In the genomic region with DNA sequence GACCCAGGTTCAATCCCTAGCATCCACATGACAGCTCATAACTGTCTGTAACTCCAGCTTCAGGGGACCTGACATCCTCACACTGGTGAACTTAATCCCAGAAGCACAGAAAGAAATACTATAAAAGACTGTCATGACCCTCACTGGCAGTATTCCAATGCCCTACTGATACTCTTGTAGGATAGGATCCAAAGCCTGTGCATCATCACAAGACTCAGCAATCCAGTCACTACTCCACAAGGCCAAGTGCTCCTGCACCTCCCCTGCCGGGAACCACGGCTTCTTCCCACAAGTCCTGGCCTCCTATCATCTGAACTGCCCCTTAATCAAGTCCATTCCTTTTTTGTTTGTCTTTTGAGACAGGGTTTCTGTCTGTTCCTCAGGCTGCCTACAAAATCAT, we compare ENCODE assay signal across 22 mouse cellular contexts. TPM values are rescaled to one million over a fixed set of nuclear protein-coding genes. Genes with fewer than 3 reads are reported as not detected.
DNase-seq lines count a peak whose midpoint lies in the region; ATAC-seq lines count a peak whose summit lies in the region.
"Had no signal": no experiment of that assay in that cellular context is flagged by ENCODE, and none has a peak within 500 bp of the region (broad histone marks: within the 10 kb centered on the region; RNA-seq: fewer than 3 reads in every experiment).

No protein-coding gene starts in this region.

- H3K36me3 ChIP-seq in liver, embryonic 12.5 days, result peaks cover 68% of the 10 kb centered on the region

- no peak for DNase-seq in liver
- peak; percentile 68 for DNase-seq in 3T3-L1 (ENCODE audit: low read depth, low spot score)
- DNase-seq in Muller cell, postnatal 12 days (ENCODE audit: inconsistent ontology term), result peak; percentile 52
- peak; percentile 41 to 59 for DNase-seq in adrenal gland, postnatal 36 days
- no peak for DNase-seq in testis, postnatal 10 days (ENCODE audit: low spot score)
- DNase-seq in right cerebral cortex, adult 2 months (ENCODE audit: low spot score in 2 of 2), result no peak
- DNase-seq: cerebellum, adult 11 months; cerebellum, adult 9-11 months; forebrain, postnatal 0 days; heart, postnatal 4 days; kidney, adult 18-20 months; right cerebral cortex, adult 18-20 months; thymus, postnatal 4 days had no signal

- H3K27me3 ChIP-seq in liver, embryonic 12.5 days (replicated peaks), result no peaks in the 10 kb centered on the region
- H3K27me3 ChIP-seq: heart, embryonic 15.5 days; midbrain, embryonic 12.5 days; neural tube, embryonic 12.5 days had no signal

- H3K9me3 ChIP-seq in liver, embryonic 12.5 days (replicated peaks), result no peaks in the 10 kb centered on the region
- H3K9me3 ChIP-seq: embryonic facial prominence, embryonic 10.5 days; heart, embryonic 15.5 days; midbrain, embryonic 12.5 days; neural tube, embryonic 12.5 days had no signal

- peak overlapping the region; percentile 74 for H3K27ac ChIP-seq in liver, embryonic 12.5 days
- H3K27ac ChIP-seq: embryonic facial prominence, embryonic 10.5 days; heart, embryonic 15.5 days; hindbrain, embryonic 14.5 days; left cerebral cortex, adult 2 months; macrophage; midbrain, embryonic 12.5 days; neural tube, embryonic 12.5 days had no signal

- 66% methylated on average over 2 of the region's 2 CpGs for WGBS in liver, embryonic 12.5 days (ENCODE audit: insufficient replicate concordance)

- peak overlapping the region; percentile 17 for H3K4me2 ChIP-seq in liver, embryonic 12.5 days
- H3K4me2 ChIP-seq: heart, embryonic 15.5 days; hindbrain, embryonic 14.5 days; midbrain, embryonic 12.5 days; neural tube, embryonic 12.5 days had no signal

- ATAC-seq in liver, embryonic 12.5 days, result no peak
- ATAC-seq: forebrain, postnatal 0 days; inflammation-experienced regulatory T-cells, adult 6 months had no signal

- H3K9ac ChIP-seq in liver, embryonic 12.5 days, result no peak overlapping the region
- H3K9ac ChIP-seq: forebrain, postnatal 0 days; heart, embryonic 15.5 days; hindbrain, embryonic 14.5 days; midbrain, embryonic 12.5 days; neural tube, embryonic 12.5 days had no signal

- no peak overlapping the region for H3K4me3 ChIP-seq in liver, embryonic 12.5 days
- H3K4me3 ChIP-seq: embryonic facial prominence, embryonic 10.5 days; heart, embryonic 15.5 days; left cerebral cortex, adult 2 months; midbrain, embryonic 12.5 days; neural tube, embryonic 12.5 days had no signal

- peaks cover 87% of the 10 kb centered on the region for H3K4me1 ChIP-seq in liver, embryonic 12.5 days

RNA-seq across cellular contexts. Expression of a gene that starts 6.5 kb away (rescaled TPM):
- 48.0 and 48.4 TPM in 2 replicates for polyA plus RNA-seq in liver, embryonic 12.5 days (2016; fragmentation: Nextera tagmentation; extraction: Ambion mirVana)
- total RNA-seq in adrenal gland, postnatal 36 days (2021), result 10 to 100 TPM; 86.7 to 95.8 TPM

Comparison
In these comparisons a context has a peak if more than half of its experiments do, and no peak if none do; other contexts are left out.
1. DNase-seq: peak in 3T3-L1 (single experiment), Muller cell, postnatal 12 days (single experiment) and adrenal gland, postnatal 36 days (2 of 2); none in liver (single experiment), testis, postnatal 10 days (single experiment) and right cerebral cortex, adult 2 months (0 of 2).